In the genomic region with DNA sequence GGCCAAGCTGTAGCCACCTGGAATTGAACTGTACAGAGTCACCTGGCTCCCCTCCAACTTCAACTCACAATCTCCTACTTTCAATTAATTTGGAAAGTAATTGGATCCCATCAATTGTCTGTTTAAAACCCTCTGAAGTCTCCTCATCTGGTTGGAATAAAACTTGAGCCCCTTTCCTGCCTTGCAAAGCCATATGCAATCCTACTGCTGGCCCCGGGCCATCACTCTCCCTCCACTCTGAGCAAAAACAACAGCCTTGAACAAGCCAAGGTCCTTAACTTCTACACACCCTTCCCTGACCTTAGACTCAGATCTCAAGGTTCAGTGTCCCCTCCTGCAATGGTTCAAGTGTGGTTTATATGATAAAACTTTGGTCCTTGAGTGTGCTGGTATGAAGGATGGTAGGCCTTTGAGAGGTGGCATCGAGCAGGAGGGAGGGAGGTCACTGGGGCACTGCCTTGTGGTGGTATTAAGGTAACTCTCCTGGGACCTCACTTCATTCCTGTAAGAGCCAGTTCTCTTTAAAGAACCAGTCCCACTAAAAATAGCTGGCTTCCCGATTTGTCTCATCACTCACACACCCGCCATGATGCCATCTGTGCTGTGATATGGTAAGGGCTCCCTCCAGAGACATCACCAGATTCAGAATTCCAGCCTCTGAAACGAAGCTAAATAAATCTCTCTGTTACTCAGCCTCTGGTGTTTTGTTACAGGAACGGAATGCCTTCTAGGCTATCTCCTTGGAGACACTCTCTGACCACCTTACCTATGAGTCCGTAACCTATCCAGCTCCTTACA, we compare ENCODE assay signal across 11 mouse cellular contexts.
DNase-seq lines count a peak whose midpoint lies in the region; ATAC-seq lines count a peak whose summit lies in the region.
"Had no signal": no experiment of that assay in that cellular context is flagged by ENCODE, and none has a peak within 500 bp of the region (broad histone marks: within the 10 kb centered on the region; RNA-seq: fewer than 3 reads in every experiment).

No protein-coding gene starts in this region.

- no peak overlapping the region for H3K4me3 ChIP-seq in heart, embryonic 15.5 days
- no peak overlapping the region for H3K4me3 ChIP-seq in neural tube, embryonic 15.5 days (replicated peaks)
- H3K4me3 ChIP-seq: hindbrain, embryonic 13.5 days; midbrain, embryonic 15.5 days had no signal

- peaks cover 25% of the 10 kb centered on the region for H3K4me1 ChIP-seq in heart, embryonic 15.5 days (replicated peaks)
- H3K4me1 ChIP-seq in neural tube, embryonic 15.5 days, result peaks cover 10% of the 10 kb centered on the region
- H3K4me1 ChIP-seq: midbrain, embryonic 15.5 days had no signal

- DNase-seq in heart, adult 18-20 months, result no peak
- DNase-seq in NIH3T3 (ENCODE audit: low read depth), result peak; percentile 56
- DNase-seq in adrenal gland, postnatal 36 days, result peak; percentile 74 to 80
- DNase-seq in layer of hippocampus, adult 8-10 months (ENCODE audit: low spot score in 2 of 2), result peak; percentile 50 to 55
- DNase-seq in thymus, postnatal 36 days, result no peak
- no peak for DNase-seq in natural killer cell, adult 2 months (ENCODE audit: low spot score in 2 of 2)

- no peak for ATAC-seq in heart, embryonic 15.5 days (replicated peaks; ENCODE audit: insufficient number of reproducible peaks, insufficient read depth, low FRiP score, low read depth)
- ATAC-seq in neural tube, embryonic 15.5 days (ENCODE audit: low FRiP score), result no peak
- ATAC-seq: midbrain, embryonic 15.5 days; Patski had no signal

- H3K36me3 ChIP-seq in heart, embryonic 15.5 days, result no peaks in the 10 kb centered on the region
- H3K36me3 ChIP-seq in neural tube, embryonic 15.5 days, result no peaks in the 10 kb centered on the region
- H3K36me3 ChIP-seq: hindbrain, embryonic 13.5 days; midbrain, embryonic 15.5 days had no signal

- no peaks in the 10 kb centered on the region for H3K9me3 ChIP-seq in heart, embryonic 15.5 days (replicated peaks)
- no peaks in the 10 kb centered on the region for H3K9me3 ChIP-seq in neural tube, embryonic 15.5 days (replicated peaks)
- H3K9me3 ChIP-seq: hindbrain, embryonic 13.5 days; midbrain, embryonic 15.5 days had no signal

- H3K27me3 ChIP-seq in heart, embryonic 15.5 days, result no peaks in the 10 kb centered on the region
- H3K27me3 ChIP-seq in neural tube, embryonic 15.5 days (replicated peaks), result no peaks in the 10 kb centered on the region
- H3K27me3 ChIP-seq: hindbrain, embryonic 13.5 days; midbrain, embryonic 15.5 days; Patski had no signal

- WGBS in heart, embryonic 15.5 days, result 55% methylated on average over 7 of the region's 7 CpGs
- 72% methylated on average over 7 of the region's 7 CpGs for WGBS in neural tube, embryonic 15.5 days

- H3K4me2 ChIP-seq in heart, embryonic 15.5 days, result no peak overlapping the region
- no peak overlapping the region for H3K4me2 ChIP-seq in neural tube, embryonic 15.5 days
- H3K4me2 ChIP-seq: hindbrain, embryonic 13.5 days; midbrain, embryonic 15.5 days had no signal

- H3K9ac ChIP-seq in heart, embryonic 15.5 days, result no peak overlapping the region
- no peak overlapping the region for H3K9ac ChIP-seq in neural tube, embryonic 15.5 days (replicated peaks)
- H3K9ac ChIP-seq: hindbrain, embryonic 13.5 days; midbrain, embryonic 15.5 days had no signal

- H3K27ac ChIP-seq in heart, embryonic 15.5 days, result peak overlapping the region; percentile 35
- H3K27ac ChIP-seq in neural tube, embryonic 15.5 days (replicated peaks), result no peak overlapping the region
- H3K27ac ChIP-seq: hindbrain, embryonic 13.5 days; midbrain, embryonic 15.5 days had no signal

Comparison
In these comparisons a context has a peak if more than half of its experiments do, and no peak if none do; other contexts are left out.
1. DNase-seq: peak in NIH3T3 (single experiment), adrenal gland, postnatal 36 days (2 of 2) and layer of hippocampus, adult 8-10 months (2 of 2); none in heart, adult 18-20 months (0 of 2), thymus, postnatal 36 days (0 of 2) and natural killer cell, adult 2 months (0 of 2).